Mouse (Mus musculus): ENCODE measurements around the gene Vcp.

DNA sequence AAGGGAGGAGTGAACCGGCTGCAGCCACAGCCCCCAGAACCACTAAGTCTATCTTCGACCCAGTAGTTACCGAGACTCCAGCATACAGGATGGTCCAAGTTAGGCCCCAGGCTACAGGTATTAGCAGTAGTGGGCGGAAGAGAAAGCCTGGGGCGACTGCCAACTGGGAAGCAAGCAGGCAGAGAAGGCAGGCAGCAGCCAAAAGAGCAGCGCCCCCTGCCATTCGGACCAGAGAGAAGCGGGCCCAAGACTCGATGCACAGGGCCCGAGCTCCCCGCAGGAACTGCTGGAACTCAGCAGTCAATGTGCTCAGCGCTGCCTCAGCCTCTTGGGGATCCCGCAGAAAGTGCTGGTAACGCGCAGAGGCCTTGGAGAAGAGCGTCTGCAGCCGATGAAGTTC lies 21.0 kb upstream of the Vcp start:
- TF ChIP-seq CTCF (conservative IDR thresholded peaks at IDR 0.05 in 1 of 2, IDR thresholded peaks at IDR 0.05 in 1 of 2; ENCODE audit: low read depth in 2 of 2, low read length in 2 of 2) (no peak), MAZ (IDR thresholded peaks at IDR 0.05; ENCODE audit: low read depth, low read length) (no peak), POLR2A (IDR thresholded peaks at IDR 0.05; ENCODE audit: low read depth, low read length) (no peak), MAX (IDR thresholded peaks at IDR 0.05; ENCODE audit: low read length) (no peak), UBTF (IDR thresholded peaks at IDR 0.05; ENCODE audit: low read depth, low read length) (no peak), ZC3H11A (IDR thresholded peaks at IDR 0.05; ENCODE audit: low read depth, low read length) (no peak), BHLHE40 (IDR thresholded peaks at IDR 0.05; ENCODE audit: low read depth, low read length) (no peak), EP300 (IDR thresholded peaks at IDR 0.05; ENCODE audit: low read length) (no peak), CHD2 (IDR thresholded peaks at IDR 0.05; ENCODE audit: low read length) (no peak), NRF1 (IDR thresholded peaks at IDR 0.05; ENCODE audit: low read depth, low read length) (no peak), SMC3 (IDR thresholded peaks at IDR 0.05; ENCODE audit: low read depth, low read length) (no peak), CHD1 (IDR thresholded peaks at IDR 0.05; ENCODE audit: low read depth, low read length) (no peak), USF1 (IDR thresholded peaks at IDR 0.05; ENCODE audit: low read depth, low read length) (no peak)
